Mouse (Mus musculus) adrenal gland, adult 2 months (tissue): ENCODE measurements around the gene Cldn24. TPM values are rescaled to one million over a fixed set of nuclear protein-coding genes. Genes with fewer than 3 reads are reported as not detected.
"Not testable (repeated sequence)": the region's sequence is repeated elsewhere in the genome, so short reads cannot be mapped to it uniquely, and the experiment has no call there.

Source experiments
- DNase-seq: peaks from one replicate; pipeline ENCODE4 v3.0.0; 2021
- long read RNA-seq: library from polyadenylated mRNA; stranded (forward); transcript quantifications from one replicate; pipeline ENCODE4 v2.0.0, GENCODE M21; 2021
- polyA plus RNA-seq: library from polyadenylated mRNA; depleted of rRNA; stranded (reverse); fragments of >200 nt; gene quantifications from 2 replicates; pipeline ENCODE4 v1.2.3, GENCODE M21; 2012; rRNA removed
- total RNA-seq, 2 experiments: library from RNA; stranded (reverse); gene quantifications; 2 replicates each; pipeline ENCODE4 v1.2.3; 2021

Gene Cldn24
- total RNA-seq (not detected), polyA plus RNA-seq (not detected in 2 replicates)
- long read RNA-seq, result 0 reads

DNA sequence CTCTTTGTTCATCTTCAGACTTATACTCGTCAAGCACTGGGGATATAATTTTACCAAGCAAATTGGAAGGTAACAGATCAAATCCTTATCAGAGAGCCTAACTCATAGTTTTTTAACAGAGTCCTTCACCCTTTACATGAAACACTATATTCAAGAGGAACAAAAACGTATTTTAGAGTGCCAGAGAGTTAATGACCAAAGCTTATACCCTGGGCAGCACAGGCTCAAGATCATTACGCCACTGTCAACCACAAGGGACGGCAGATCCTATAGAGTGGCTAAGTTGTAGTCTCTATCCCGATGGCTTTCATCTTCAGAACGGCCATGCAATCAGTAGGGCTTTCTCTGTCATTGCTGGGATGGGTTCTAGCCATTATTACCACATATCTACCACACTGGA is at the start of gene Cldn24:
TSS of gene Cldn24 (plus strand) at position 301 of the 400 bp plus-strand sequence.
- no peak for DNase-seq

DNA sequence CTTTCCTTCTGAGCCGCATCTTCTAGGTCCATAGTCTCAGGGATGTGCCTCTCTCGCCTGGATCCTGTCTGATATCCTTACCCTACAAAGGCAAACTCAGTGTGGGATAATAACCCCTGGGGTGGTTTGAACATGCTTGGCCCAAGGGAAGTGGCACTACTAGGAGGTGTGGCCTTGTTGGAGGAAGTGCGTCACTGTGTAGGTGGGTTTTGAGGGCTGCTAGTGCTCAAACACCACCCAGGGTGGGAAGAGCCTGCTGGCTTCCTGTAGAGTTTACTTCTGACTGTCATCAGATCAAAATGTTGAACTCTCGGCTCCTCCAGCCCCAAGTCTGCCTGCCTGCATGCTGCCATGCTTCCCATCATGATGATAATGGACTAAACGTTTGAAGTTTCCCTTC is 49.0 kb upstream of the Cldn24 start:
- DNase-seq, result no peak

DNA sequence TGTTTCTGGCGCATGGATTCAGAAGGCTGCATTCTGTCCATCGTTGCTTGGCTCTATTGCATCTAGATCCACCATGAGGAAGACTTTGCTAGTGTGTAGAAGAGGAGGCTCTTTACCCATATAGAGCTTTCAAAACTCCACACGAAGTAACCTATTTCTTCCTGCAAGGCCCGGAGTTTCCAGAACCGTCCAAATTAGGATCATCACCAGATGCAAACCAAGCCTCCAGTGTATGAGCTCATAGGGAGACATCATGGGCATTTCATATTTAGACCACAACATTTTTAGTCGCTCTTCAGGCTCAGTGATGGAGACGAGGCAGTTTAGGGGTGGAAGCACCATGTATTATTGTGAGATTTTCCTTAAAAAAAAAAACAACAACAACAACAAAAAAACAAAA is 44.5 kb upstream of the Cldn24 start:
- DNase-seq, result no peak

DNA sequence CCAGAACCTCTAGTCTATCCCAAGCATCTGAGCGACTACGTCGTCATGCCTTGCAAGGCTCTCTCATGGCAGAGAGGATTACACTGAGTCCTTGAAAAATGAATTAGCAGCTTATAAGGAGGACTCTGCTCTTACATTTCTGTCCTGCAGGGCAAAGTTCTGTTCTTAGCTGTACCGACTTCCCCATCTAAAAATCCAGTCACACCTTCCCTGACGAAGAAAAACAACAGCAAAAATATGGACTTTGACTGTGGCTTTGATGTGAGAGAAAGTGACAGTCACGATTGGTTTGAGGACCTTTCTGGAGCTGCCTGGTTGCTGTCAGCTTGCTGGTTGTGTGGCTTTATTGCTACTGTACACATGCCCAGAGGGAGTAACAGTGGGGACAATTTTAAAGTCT is 42.4 kb upstream of the Cldn24 start:
- DNase-seq, result no peak

GRCm38 (mm10) chr8:47781881-47782280 is 40.1 kb upstream of the Cldn24 start:
- DNase-seq, result no peak

- DNase-seq, result no peak
These were observed 38.4 kb upstream of the Cldn24 start for GRCm38 (mm10) chr8:47783544-47783943.

DNA sequence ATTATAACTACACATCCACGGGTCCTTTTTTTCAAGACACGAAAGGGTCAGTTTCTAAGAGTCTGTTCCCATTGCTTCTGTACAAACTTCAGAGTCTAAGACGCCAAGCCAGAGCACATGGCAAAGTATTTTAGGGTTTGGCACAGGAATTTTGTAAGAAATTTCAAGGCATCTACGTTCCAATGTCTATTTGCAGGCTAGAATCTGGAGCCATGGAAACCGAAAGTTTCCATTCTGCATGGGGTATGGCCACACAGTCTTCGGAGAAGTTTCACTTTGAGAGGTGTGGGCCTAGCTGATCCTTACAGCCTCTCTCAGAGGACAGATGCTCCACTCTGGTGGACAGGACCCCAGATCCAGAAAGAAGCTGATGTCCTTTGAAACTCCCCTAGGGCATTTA is 38.0 kb upstream of the Cldn24 start:
- DNase-seq, result no peak

DNA sequence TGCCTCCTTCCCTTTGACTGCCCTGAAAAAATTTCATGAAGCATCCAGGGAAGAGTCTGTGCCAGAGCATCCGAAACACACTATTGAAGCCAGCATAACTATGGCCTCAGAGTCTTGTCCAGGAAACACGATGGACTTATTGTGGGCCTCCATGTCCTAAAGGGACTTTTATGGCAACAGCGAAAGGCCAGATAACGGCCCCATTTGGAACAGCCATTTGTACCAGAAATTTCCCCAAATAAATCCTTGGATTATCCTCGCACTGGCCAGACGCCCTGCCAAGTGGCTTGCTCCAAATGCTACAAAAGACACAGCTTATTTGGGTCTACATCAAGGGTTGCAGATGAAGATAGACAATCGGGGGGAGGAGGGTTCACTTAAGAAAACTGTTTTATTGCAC is 37.5 kb upstream of the Cldn24 start:
- no peak for DNase-seq

GRCm38 (mm10) chr8:47786323-47786722 is 35.6 kb upstream of the Cldn24 start:
- DNase-seq, result peak; percentile 22

- DNase-seq, result peak; percentile 84
These were observed 34.2 kb upstream of the Cldn24 start for GRCm38 (mm10) chr8:47787705-47788104.

DNA sequence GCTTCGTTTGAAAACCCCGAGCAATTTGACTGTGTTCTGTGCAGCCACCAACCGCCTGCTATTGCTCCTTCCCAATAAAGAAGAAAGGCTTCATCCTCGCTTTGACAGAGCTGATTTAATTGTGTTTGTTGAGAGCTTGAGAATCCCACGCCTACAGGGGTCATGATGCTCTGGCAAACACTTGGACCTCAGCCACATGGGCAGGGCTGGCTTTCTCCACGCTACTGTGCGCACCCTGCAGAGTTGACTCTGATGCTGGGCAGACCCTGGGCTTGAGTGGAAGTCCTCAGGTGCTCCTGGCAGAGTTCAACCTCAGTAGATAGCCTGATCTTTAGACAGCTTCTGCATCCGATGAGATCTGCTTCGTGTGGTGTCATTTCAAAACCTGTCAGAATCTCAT is 30.0 kb upstream of the Cldn24 start:
- no peak for DNase-seq

GRCm38 (mm10) chr8:47799438-47799837 is 22.5 kb upstream of the Cldn24 start:
- no peak for DNase-seq

GRCm38 (mm10) chr8:47802349-47802748 is 19.6 kb upstream of the Cldn24 start:
- DNase-seq, result no peak

DNA sequence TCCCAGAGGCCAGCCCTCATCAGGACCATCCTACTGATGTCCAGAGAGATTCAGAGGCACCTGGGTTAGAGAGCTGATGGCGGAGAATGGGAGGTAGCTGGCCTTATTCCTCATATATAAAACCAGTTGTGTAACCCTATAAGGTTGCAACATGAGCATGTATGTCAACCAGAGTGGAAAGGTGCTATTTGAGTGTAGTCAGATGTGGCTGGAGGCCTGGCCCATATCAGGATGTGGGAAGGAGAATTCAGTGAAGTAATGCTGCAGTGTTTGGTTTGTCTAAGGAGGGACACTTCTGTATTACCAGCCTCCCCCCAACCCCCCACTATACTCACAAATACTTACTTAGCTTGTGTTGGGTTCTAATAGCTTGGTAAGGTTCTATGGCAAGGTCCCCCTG is 17.7 kb upstream of the Cldn24 start:
- no peak for DNase-seq

DNA sequence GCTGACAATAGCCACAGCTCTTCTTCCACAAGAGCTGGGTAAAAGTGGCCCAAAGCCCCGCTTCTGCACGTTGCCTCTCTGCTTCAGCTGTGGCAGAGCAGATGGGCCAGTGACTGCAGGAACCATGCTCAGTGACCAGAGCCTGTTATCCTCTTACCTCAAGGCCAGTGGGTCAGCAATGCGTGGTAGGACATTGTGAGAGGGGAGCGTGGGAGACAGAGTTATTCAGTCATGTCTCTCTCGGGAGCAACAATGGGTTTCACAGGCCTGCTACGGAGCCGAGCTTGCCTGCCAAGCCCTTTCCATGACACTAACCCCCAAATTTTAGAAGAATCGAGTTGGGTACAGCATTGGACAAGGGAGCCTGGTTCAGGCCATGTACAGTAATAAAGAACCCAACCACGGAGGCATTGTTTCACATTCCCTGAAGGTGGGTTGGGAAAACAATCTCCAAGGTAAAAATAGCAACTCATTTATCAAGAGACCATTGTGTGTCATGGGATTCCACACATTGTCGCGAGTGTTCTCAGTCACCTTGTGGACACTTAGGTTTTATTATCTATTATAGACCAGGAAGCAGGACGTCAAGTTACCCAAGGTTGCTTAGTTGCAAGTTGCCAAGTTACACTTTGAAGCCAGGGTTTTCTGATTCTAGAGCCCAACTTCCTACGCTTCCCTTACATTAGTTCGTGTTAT is 11.8 kb upstream of the Cldn24 start:
- DNase-seq, result no peak

- DNase-seq, result no peak
These were observed 11.3 kb upstream of the Cldn24 start for GRCm38 (mm10) chr8:47810666-47811015.

- DNase-seq, result no peak
These were observed 10.7 kb upstream of the Cldn24 start for GRCm38 (mm10) chr8:47811221-47811620.

DNA sequence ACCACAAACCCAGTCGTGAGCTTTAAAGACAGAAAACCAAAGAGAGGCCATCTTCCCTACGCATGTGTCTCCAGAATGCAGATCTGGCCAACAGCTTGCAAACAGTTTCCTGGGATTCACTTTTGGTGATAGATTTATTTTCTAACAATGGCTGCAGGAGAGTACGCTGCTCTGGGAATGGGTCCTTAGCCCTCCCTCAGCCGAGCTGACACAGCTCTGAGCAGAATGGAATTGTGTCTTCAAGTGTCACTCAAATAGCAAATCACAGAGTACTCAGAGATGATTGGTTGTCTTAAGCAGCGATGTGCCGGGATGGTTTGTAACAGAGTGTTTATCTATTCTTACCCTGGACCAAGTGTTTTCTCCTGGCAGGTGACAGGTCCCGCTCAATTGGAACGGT is 2.9 kb upstream of the Cldn24 start:
- no peak for DNase-seq

DNA sequence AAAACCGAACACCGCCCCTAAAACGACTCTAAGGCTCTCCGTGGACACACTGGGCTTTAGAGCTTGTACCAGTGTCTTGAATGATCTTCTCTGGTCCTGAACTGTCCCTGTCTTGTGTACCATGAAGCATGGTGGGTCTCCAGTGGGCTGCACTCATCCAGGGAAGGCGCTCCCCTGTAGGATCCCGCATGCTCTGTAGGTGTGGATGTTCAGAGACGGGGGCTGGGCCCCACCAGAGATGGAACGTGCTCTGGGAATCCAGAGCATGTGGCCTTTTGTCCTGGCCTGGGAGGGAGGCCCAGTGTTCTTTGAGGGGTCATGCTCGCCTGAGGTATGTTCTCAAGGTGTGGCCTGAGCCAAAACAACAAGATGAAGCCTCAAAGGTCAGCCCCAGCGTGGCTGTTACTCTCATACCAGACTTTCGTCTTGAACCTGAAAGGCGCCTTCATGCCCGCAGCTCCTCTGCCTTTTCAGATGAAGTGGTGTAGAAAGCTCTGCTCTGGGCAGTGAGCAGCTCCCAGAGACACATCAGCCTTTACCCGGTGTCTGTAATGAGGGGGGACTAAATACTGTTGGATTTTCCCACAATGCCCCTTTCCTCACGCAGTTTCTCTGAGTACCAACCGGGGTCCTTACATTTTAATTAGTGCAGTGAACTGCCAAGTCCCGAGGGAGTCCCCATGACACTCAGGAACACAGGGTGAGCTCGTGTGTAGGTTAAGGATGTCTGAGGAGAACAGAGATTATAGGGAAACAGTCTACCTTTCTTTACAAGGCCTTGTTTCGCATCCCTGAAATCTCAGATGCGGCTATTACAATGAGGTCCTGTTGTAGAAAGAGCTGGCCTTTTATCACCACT is 800 bp upstream of the Cldn24 start:
- no peak for DNase-seq

- not testable (repeated sequence) for DNase-seq
These were observed 598 bp downstream of the Cldn24 start for GRCm38 (mm10) chr8:47822541-47822940.

DNA sequence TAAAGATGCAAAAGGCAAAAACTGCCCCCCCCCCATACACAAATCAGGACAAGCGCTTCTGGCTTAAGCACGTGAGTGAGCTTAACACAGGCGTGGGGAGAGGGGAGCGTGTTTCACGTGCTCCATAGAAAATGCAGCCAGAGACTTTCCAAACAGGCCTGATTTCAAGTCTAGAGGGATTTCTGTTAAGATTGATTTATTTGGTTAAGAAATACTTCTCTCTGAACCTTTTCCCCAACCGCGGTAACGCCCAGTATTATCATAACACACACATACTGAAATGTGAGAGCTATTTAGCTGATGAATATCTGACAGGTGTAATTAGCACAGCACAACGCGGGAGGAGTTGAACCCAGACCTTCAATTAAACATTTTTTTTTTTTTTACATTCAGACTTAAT is 1.8 kb downstream of the Cldn24 start:
- DNase-seq, result no peak

- DNase-seq, result no peak
These were observed 2.2 kb downstream of the Cldn24 start, which contains the start of gene Cldn22 for GRCm38 (mm10) chr8:47824182-47824581. Gene Cldn22, plus strand, starts transcription at chr8:47824482.

GRCm38 (mm10) chr8:47825596-47825995 is 3.7 kb downstream of the Cldn24 start:
- DNase-seq, result no peak

GRCm38 (mm10) chr8:47826911-47827310 is 5.0 kb downstream of the Cldn24 start:
- no peak for DNase-seq
